Mouse (Mus musculus): ENCODE results near the gene Atp1a3.
A peak's percentile ranks its signal among the peaks of the same experiment; 100 is the strongest.

DNA sequence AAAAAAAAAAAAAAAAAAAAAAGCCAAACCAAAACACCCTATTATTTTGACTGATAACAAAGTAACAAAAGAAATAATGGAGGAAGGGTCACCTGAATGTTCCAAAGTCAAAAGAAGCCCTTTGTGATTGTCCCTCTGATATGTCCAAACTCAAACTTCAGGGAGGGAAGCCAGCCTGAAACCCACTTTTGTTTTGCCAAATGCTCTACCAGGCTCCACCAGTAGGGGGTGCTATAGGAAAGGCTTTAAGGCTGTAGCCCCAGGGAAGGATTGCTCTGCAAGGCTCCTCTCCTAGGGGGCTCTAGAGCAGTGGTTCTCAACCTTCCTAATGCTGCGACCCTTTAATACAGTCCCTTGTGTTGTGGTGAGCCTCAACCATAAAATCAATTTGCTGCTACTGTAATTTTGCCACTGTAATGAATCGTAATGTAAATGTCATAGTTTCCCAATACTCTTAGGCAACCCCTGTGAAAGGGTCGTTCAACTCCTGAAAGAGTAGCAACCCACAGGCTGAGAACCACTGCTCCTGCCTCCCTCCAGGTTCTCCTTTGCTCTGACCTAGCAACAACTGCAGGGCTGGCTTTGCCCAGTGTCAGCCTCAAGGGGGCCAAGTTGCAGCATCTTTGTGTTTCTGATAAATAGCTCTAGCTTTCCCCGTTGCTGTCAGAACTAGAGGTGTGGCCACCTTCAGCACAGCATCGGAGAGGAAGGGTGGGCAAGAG, 24.4 kb upstream of the Atp1a3 start:
- TF ChIP-seq MAFK (IDR thresholded peaks at IDR 0.05; ENCODE audit: insufficient read depth, low read depth, low read length) (no peak), ZNF384 (IDR thresholded peaks at IDR 0.05; ENCODE audit: low read depth, low read length) (peak; percentile 93), HCFC1 (IDR thresholded peaks at IDR 0.05; ENCODE audit: borderline replicate concordance, insufficient read depth, low read length) (no peak), ZC3H11A (IDR thresholded peaks at IDR 0.05; ENCODE audit: borderline replicate concordance, low read depth, low read length) (peak; percentile 9; the same call in 1 of the 2 replicates), CHD2 (IDR thresholded peaks at IDR 0.05; ENCODE audit: low read depth, low read length) (no peak)

Data from ES-E14 (cell line).